ENCODE assay signal across 18 mouse cellular contexts in the genomic region with DNA sequence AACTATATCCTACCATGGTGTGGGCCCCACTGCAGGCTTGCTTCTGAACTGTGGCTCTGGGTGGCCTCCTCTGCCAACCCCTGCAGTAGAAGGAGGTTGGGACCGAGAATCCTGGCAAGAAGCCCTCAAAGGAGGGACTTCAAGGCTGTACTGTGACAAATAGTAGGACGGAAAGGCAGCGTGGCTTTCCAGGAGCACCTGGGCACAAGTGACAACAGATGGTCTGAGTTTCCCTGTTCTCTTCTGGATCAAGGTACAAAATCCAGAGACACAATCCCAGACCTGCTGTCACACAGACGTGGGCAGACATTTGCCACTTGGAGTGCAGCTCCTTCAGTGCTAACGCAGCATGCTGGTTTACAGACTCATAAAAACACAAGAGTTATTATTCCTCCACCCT.
DNase-seq lines count a peak whose midpoint lies in the region; ATAC-seq lines count a peak whose summit lies in the region.
"Had no signal": no experiment of that assay in that cellular context is flagged by ENCODE, and none has a peak within 500 bp of the region (broad histone marks: within the 10 kb centered on the region; RNA-seq: fewer than 3 reads in every experiment).

No protein-coding gene starts in this region.

- no peak overlapping the region for H3K4me3 ChIP-seq in intestine, embryonic 16.5 days (ENCODE audit: low read length)
- H3K4me3 ChIP-seq in intestine, embryonic 15.5 days (replicated peaks), result no peak overlapping the region
- H3K4me3 ChIP-seq in neural tube, embryonic 14.5 days (ENCODE audit: low read depth, low read length), result no peak overlapping the region
- H3K4me3 ChIP-seq: embryonic facial prominence, embryonic 15.5 days; heart, embryonic 10.5 days; hindbrain, embryonic 13.5 days; limb, embryonic 15.5 days had no signal

- ATAC-seq in intestine, embryonic 16.5 days, result no peak
- no peak for ATAC-seq in intestine, embryonic 15.5 days
- ATAC-seq in neural tube, embryonic 14.5 days (ENCODE audit: low read depth), result peak; percentile 41; the same call in 1 of the 2 replicates
- no peak for ATAC-seq in activated CD4-positive, CD25-positive, alpha-beta regulatory T cell, adult 4 months
- ATAC-seq: liver, postnatal 0 days had no signal

- 0 out of 2 replicates have a peak overlapping the region, but pooled peaks have one; percentile 30 for H3K9ac ChIP-seq in intestine, embryonic 16.5 days (ENCODE audit: low read depth, low read length)
- H3K9ac ChIP-seq in intestine, embryonic 15.5 days, result no peak overlapping the region
- no peak overlapping the region for H3K9ac ChIP-seq in neural tube, embryonic 14.5 days (replicated peaks; ENCODE audit: low read depth, low read length)
- H3K9ac ChIP-seq: embryonic facial prominence, embryonic 15.5 days; hindbrain, embryonic 13.5 days; limb, embryonic 15.5 days; liver, postnatal 0 days had no signal

- peaks cover 11% of the 10 kb centered on the region; the same call in 1 of the 2 replicates for H3K4me1 ChIP-seq in intestine, embryonic 16.5 days (ENCODE audit: control insufficient read depth, insufficient read depth, low read length)
- peaks cover 4% of the 10 kb centered on the region; the same call in 1 of the 2 replicates for H3K4me1 ChIP-seq in intestine, embryonic 15.5 days (replicated peaks)
- H3K4me1 ChIP-seq in neural tube, embryonic 14.5 days (ENCODE audit: control insufficient read depth, insufficient read depth, low read length), result peaks cover 5% of the 10 kb centered on the region; the same call in 1 of the 2 replicates

- H3K27ac ChIP-seq in intestine, embryonic 16.5 days (ENCODE audit: low read length), result peak overlapping the region; percentile 62
- no peak overlapping the region for H3K27ac ChIP-seq in intestine, embryonic 15.5 days
- H3K27ac ChIP-seq in neural tube, embryonic 14.5 days (ENCODE audit: low read depth, low read length), result no peak overlapping the region
- H3K27ac ChIP-seq: embryonic facial prominence, embryonic 15.5 days; heart, embryonic 10.5 days; hindbrain, embryonic 13.5 days; limb, embryonic 15.5 days had no signal

- H3K9me3 ChIP-seq in intestine, embryonic 16.5 days (ENCODE audit: control insufficient read depth, low read length), result no peaks in the 10 kb centered on the region
- no peaks in the 10 kb centered on the region for H3K9me3 ChIP-seq in intestine, embryonic 15.5 days
- no peaks in the 10 kb centered on the region for H3K9me3 ChIP-seq in neural tube, embryonic 14.5 days (ENCODE audit: control insufficient read depth, low read length)
- H3K9me3 ChIP-seq: embryonic facial prominence, embryonic 15.5 days; heart, embryonic 10.5 days; hindbrain, embryonic 13.5 days; limb, embryonic 15.5 days had no signal

- H3K4me2 ChIP-seq in intestine, embryonic 16.5 days (ENCODE audit: low read depth, low read length), result no peak overlapping the region
- H3K4me2 ChIP-seq in intestine, embryonic 15.5 days (replicated peaks), result no peak overlapping the region
- H3K4me2 ChIP-seq in neural tube, embryonic 14.5 days (ENCODE audit: low read depth, low read length), result no peak overlapping the region
- H3K4me2 ChIP-seq: embryonic facial prominence, embryonic 15.5 days; hindbrain, embryonic 13.5 days; limb, embryonic 15.5 days had no signal

- DNase-seq in neural tube, embryonic 10.5 days (ENCODE audit: extremely low spot score, low spot score), result no peak
- peak; percentile 51 for DNase-seq in forelimb bud, embryonic 11.5 days (ENCODE audit: low read depth, low spot score)
- no peak for DNase-seq in yolk sac, embryonic 10.5 days (ENCODE audit: low spot score)
- no peak for DNase-seq in right cerebral cortex, adult 2 months (ENCODE audit: low spot score in 2 of 2)
- DNase-seq: adrenal gland, postnatal 14 days; embryo, embryonic 11 days; gastrocnemius, postnatal 25 days; heart, postnatal 10 days; kidney, adult 18-20 months; liver, postnatal 0 days had no signal

- H3K27me3 ChIP-seq in intestine, embryonic 16.5 days (replicated peaks; ENCODE audit: control insufficient read depth, insufficient read depth, low read length), result no peaks in the 10 kb centered on the region
- no peaks in the 10 kb centered on the region for H3K27me3 ChIP-seq in intestine, embryonic 15.5 days (replicated peaks)
- H3K27me3 ChIP-seq in neural tube, embryonic 14.5 days (ENCODE audit: control insufficient read depth, insufficient read depth, low read length), result no peaks in the 10 kb centered on the region
- H3K27me3 ChIP-seq: embryonic facial prominence, embryonic 15.5 days; hindbrain, embryonic 13.5 days had no signal

- H3K36me3 ChIP-seq in intestine, embryonic 16.5 days (ENCODE audit: control insufficient read depth, insufficient read depth, low read length), result no peaks in the 10 kb centered on the region
- H3K36me3 ChIP-seq in intestine, embryonic 15.5 days, result no peaks in the 10 kb centered on the region
- no peaks in the 10 kb centered on the region for H3K36me3 ChIP-seq in neural tube, embryonic 14.5 days (ENCODE audit: control insufficient read depth, insufficient read depth, low read length)
- H3K36me3 ChIP-seq: embryonic facial prominence, embryonic 15.5 days; heart, embryonic 10.5 days; hindbrain, embryonic 13.5 days; limb, embryonic 15.5 days had no signal

- whole genome bisulfite sequencing in intestine, embryonic 16.5 days, result 50% methylated on average over 5 of the region's 5 CpGs
- 62% methylated on average over 5 of the region's 5 CpGs for WGBS in intestine, embryonic 15.5 days
- 50% methylated on average over 5 of the region's 5 CpGs for WGBS in neural tube, embryonic 14.5 days
